Comparison of ENCODE assay signal across 20 mouse cellular contexts in genomic region chr11:52373841-52374240, GRCm38 (mm10). TPM values are rescaled to one million over a fixed set of nuclear protein-coding genes. Genes with fewer than 3 reads are reported as not detected.
DNase-seq lines count a peak whose midpoint lies in the region; ATAC-seq and TF ChIP-seq lines count a peak whose summit lies in the region.
"Had no signal": no experiment of that assay in that cellular context is flagged by ENCODE, and none has a peak within 500 bp of the region (broad histone marks: within the 10 kb centered on the region; RNA-seq: fewer than 3 reads in every experiment).

No protein-coding gene starts in this region.

- H3K27ac ChIP-seq in kidney, postnatal 0 days, result no peak overlapping the region
- no peak overlapping the region for H3K27ac ChIP-seq in thymus, adult 2 months (ENCODE audit: control insufficient read depth, insufficient read depth, low read length)
- H3K27ac ChIP-seq: embryonic facial prominence, embryonic 12.5 days; forebrain, embryonic 10.5 days; forebrain, embryonic 15.5 days; heart, embryonic 10.5 days; kidney, embryonic 15.5 days; liver, embryonic 14.5 days; midbrain, embryonic 13.5 days; neural tube, embryonic 13.5 days; stomach, postnatal 0 days had no signal

- no peaks in the 10 kb centered on the region for H3K27me3 ChIP-seq in kidney, postnatal 0 days (ENCODE audit: insufficient read depth, low read length)
- H3K27me3 ChIP-seq in thymus, adult 2 months (ENCODE audit: control insufficient read depth, insufficient read depth, low read length), result no peaks in the 10 kb centered on the region
- H3K27me3 ChIP-seq: embryonic facial prominence, embryonic 12.5 days; forebrain, embryonic 15.5 days; kidney, embryonic 15.5 days; megakaryocyte, embryonic 14.5 days; midbrain, embryonic 13.5 days; neural tube, embryonic 13.5 days had no signal

- 0 out of 2 replicates have a peak, but pooled peaks have one; percentile 48 for ATAC-seq in kidney, postnatal 0 days (replicated peaks; ENCODE audit: low FRiP score, low read depth)
- 0 out of 2 replicates have a peak, but pooled peaks have one; percentile 32 for ATAC-seq in megakaryocyte-erythroid progenitor cell, adult 5-6 weeks (replicated peaks; ENCODE audit: low FRiP score, low TSS enrichment, poor library complexity, severe bottlenecking)
- ATAC-seq: forebrain, embryonic 15.5 days; hindbrain, embryonic 16.5 days; midbrain, embryonic 13.5 days had no signal

- peak; percentile 29 for DNase-seq in gastrocnemius, postnatal 25 days
- no peak for DNase-seq in gastrocnemius, postnatal 4 days (ENCODE audit: low spot score in 2 of 2)
- DNase-seq in kidney, postnatal 0 days (ENCODE audit: low spot score), result no peak
- no peak for DNase-seq in kidney, postnatal 36 days
- peak; percentile 27 for DNase-seq in lung, postnatal 36 days
- no peak for DNase-seq in lung, postnatal 14 days
- DNase-seq in thymus, adult 2 months, result no peak
- DNase-seq: cerebellum, adult 11-12 months had no signal

- H3K9ac ChIP-seq in kidney, postnatal 0 days (ENCODE audit: low read depth, low read length), result no peak overlapping the region
- H3K9ac ChIP-seq: embryonic facial prominence, embryonic 12.5 days; forebrain, embryonic 15.5 days; kidney, embryonic 15.5 days; liver, embryonic 14.5 days; midbrain, embryonic 13.5 days; neural tube, embryonic 13.5 days had no signal

- no peak overlapping the region for H3K4me3 ChIP-seq in kidney, postnatal 0 days (replicated peaks; ENCODE audit: low read depth, low read length)
- no peak overlapping the region for H3K4me3 ChIP-seq in thymus, adult 2 months (ENCODE audit: control insufficient read depth, insufficient read depth, low read length)
- H3K4me3 ChIP-seq: embryonic facial prominence, embryonic 12.5 days; forebrain, embryonic 10.5 days; forebrain, embryonic 15.5 days; heart, embryonic 10.5 days; kidney, embryonic 15.5 days; megakaryocyte, embryonic 14.5 days; midbrain, embryonic 13.5 days; neural tube, embryonic 13.5 days had no signal

- TF ChIP-seq POLR2A in thymus, adult 2 months (IDR thresholded peaks at IDR 0.05; ENCODE audit: control insufficient read depth, extremely low read depth, insufficient read depth, low read length, poor library complexity), result no peak

- peaks cover 23% of the 10 kb centered on the region for H3K36me3 ChIP-seq in kidney, postnatal 0 days (ENCODE audit: insufficient read depth, low read length)
- peaks cover 34% of the 10 kb centered on the region for H3K36me3 ChIP-seq in thymus, adult 2 months (ENCODE audit: control insufficient read depth, insufficient read depth, low read length)

- H3K9me3 ChIP-seq in kidney, postnatal 0 days (replicated peaks; ENCODE audit: low read length), result no peaks in the 10 kb centered on the region
- H3K9me3 ChIP-seq: embryonic facial prominence, embryonic 12.5 days; forebrain, embryonic 10.5 days; forebrain, embryonic 15.5 days; heart, embryonic 10.5 days; kidney, embryonic 15.5 days; megakaryocyte, embryonic 14.5 days; midbrain, embryonic 13.5 days; neural tube, embryonic 13.5 days had no signal

- TF ChIP-seq CTCF in kidney, postnatal 0 days (IDR thresholded peaks at IDR 0.05; ENCODE audit: low read depth), result no peak
- TF ChIP-seq CTCF in thymus, adult 2 months (IDR thresholded peaks at IDR 0.05; ENCODE audit: borderline replicate concordance, control insufficient read depth, extremely low read depth, insufficient read depth, low read length, poor library complexity), result no peak

- H3K4me1 ChIP-seq in kidney, postnatal 0 days (replicated peaks; ENCODE audit: insufficient read depth, low read length), result 0 out of 2 replicates have a peak, but pooled peaks cover 2% of the 10 kb centered on the region
- H3K4me1 ChIP-seq in thymus, adult 2 months (replicated peaks; ENCODE audit: control insufficient read depth, insufficient read depth, low read length), result peaks cover 4% of the 10 kb centered on the region

- WGBS in kidney, postnatal 0 days, result 77% methylated on average over 7 of the region's 7 CpGs
- 88% methylated on average over 7 of the region's 7 CpGs for WGBS in thymus, adult 2 months

- H3K4me2 ChIP-seq in kidney, postnatal 0 days (ENCODE audit: low read length), result no peak overlapping the region
- H3K4me2 ChIP-seq: embryonic facial prominence, embryonic 12.5 days; forebrain, embryonic 15.5 days; kidney, embryonic 15.5 days; midbrain, embryonic 13.5 days; neural tube, embryonic 13.5 days had no signal

RNA-seq across cellular contexts. Expression of gene Vdac1, which starts 13.2 kb away (rescaled TPM):
- 1,000 to 10,000 TPM; 1,373 to 1,455 TPM for total RNA-seq in gastrocnemius, postnatal 25 days (2021)
- total RNA-seq in gastrocnemius, postnatal 4 days (2021), result 100 to 1,000 TPM; 797 to 932 TPM
- polyA plus RNA-seq in kidney, postnatal 0 days (2015; fragmentation: Nextera tagmentation; extraction: Ambion mirVana), result 355 and 398 TPM in 2 replicates
- 192 and 199 TPM in 2 replicates for total RNA-seq in megakaryocyte-erythroid progenitor cell, adult 5-6 weeks (2014; fragmentation: Nextera tagmentation)
- total RNA-seq in megakaryocyte-erythroid progenitor cell, adult 5-6 weeks (2017), result 232 and 301 TPM in 2 replicates
- 64.8 and 70.3 TPM in 2 replicates for polyA plus RNA-seq in thymus, adult 2 months (2012; rRNA removed)

RNA-seq across cellular contexts. Expression of gene 9530068E07Rik, which starts 22.4 kb away (rescaled TPM):
- 10 to 100 TPM; 42.4 to 47.6 TPM for total RNA-seq in gastrocnemius, postnatal 25 days (2021)
- 100 to 1,000 TPM in 1 of 2 experiments, 10 to 100 TPM in 1; 97.0 to 100 TPM for total RNA-seq in gastrocnemius, postnatal 4 days (2021)
- polyA plus RNA-seq in kidney, postnatal 0 days (2015; fragmentation: Nextera tagmentation; extraction: Ambion mirVana), result 228 and 245 TPM in 2 replicates
- 49.7 and 60.7 TPM in 2 replicates for total RNA-seq in megakaryocyte-erythroid progenitor cell, adult 5-6 weeks (2014; fragmentation: Nextera tagmentation)
- total RNA-seq in megakaryocyte-erythroid progenitor cell, adult 5-6 weeks (2017), result 51.1 and 58.3 TPM in 2 replicates
- 124 and 127 TPM in 2 replicates for polyA plus RNA-seq in thymus, adult 2 months (2012; rRNA removed)

Comparison
In these comparisons a context has a peak if more than half of its experiments do, and no peak if none do; other contexts are left out.
1. DNase-seq: peak in gastrocnemius, postnatal 25 days (single experiment) and lung, postnatal 36 days (single experiment); none in gastrocnemius, postnatal 4 days (0 of 2), kidney, postnatal 0 days (single experiment), kidney, postnatal 36 days (0 of 2), lung, postnatal 14 days (single experiment) and thymus, adult 2 months (single experiment).